Mouse (Mus musculus) heart, embryonic 14.5 days (tissue): ENCODE data around the gene Fbxw10. TPM values are rescaled to one million over a fixed set of nuclear protein-coding genes. Genes with fewer than 3 reads are reported as not detected.

Source experiments
- ATAC-seq: fragments of 200-750 bp; cut with Nextera tagmentation; 2 replicates; pipeline ENCODE4 v1.8.0; 2017; ENCODE audit warnings: low read depth, moderate TSS enrichment; ENCODE audit not compliant: insufficient number of reproducible peaks, insufficient read depth, low FRiP score
- H3K27ac ChIP-seq, 2 experiments: fragments of 200-500 bp in 1 of 2; fragments of 300-500 bp in 1 of 2; sonication (generic) in 1 of 2; replicated peaks in 1 of 2; 2 replicates each; pipeline ENCODE4 v1.5.1; 2012 to 2014; ENCODE audit warnings: low read depth in 2 of 2, low read length in 2 of 2, control low read depth in 1 of 2, mild to moderate bottlenecking in 1 of 2, mixed read lengths in 1 of 2; ENCODE audit not compliant: control insufficient read depth in 1 of 2, insufficient read depth in 1 of 2
- H3K27me3 ChIP-seq: fragments of 300-500 bp; sonication (generic); 2 replicates; pipeline ENCODE4 v1.6.1; 2014; ENCODE audit warnings: mild to moderate bottlenecking, low read length, control low read depth; ENCODE audit not compliant: control insufficient read depth, insufficient read depth
- H3K36me3 ChIP-seq: fragments of 300-500 bp; sonication (generic); 2 replicates; pipeline ENCODE4 v1.6.1; 2014; ENCODE audit warnings: mild to moderate bottlenecking, control low read depth, low read length, mixed read lengths; ENCODE audit not compliant: control insufficient read depth, insufficient read depth
- H3K4me1 ChIP-seq, 2 experiments: fragments of 200-500 bp in 1 of 2; fragments of 300-500 bp in 1 of 2; sonication (generic) in 1 of 2; 2 replicates each; pipeline ENCODE4 v1.6.1; 2012 to 2014; ENCODE audit warnings: low read length in 2 of 2, control low read depth in 1 of 2, mixed read lengths in 1 of 2; ENCODE audit not compliant: control insufficient read depth in 2 of 2, insufficient read depth in 2 of 2
- H3K4me2 ChIP-seq: fragments of 300-500 bp; sonication (generic); 2 replicates; pipeline ENCODE4 v1.6.1; 2014; ENCODE audit warnings: mild to moderate bottlenecking, low read length
- H3K4me3 ChIP-seq, 2 experiments: fragments of 200-500 bp in 1 of 2; fragments of 300-500 bp in 1 of 2; sonication (generic) in 1 of 2; 2 replicates each; pipeline ENCODE4 v1.5.1; 2012 to 2014; ENCODE audit warnings: low read length in 2 of 2, mild to moderate bottlenecking in 2 of 2, control low read depth in 1 of 2, low read depth in 1 of 2, moderate library complexity in 1 of 2; ENCODE audit not compliant: control insufficient read depth in 1 of 2, insufficient read depth in 1 of 2
- H3K9ac ChIP-seq: fragments of 300-500 bp; sonication (generic); 2 replicates; pipeline ENCODE4 v1.6.1; 2014; ENCODE audit warnings: mild to moderate bottlenecking, low read length
- H3K9me3 ChIP-seq: fragments of 300-500 bp; sonication (generic); 2 replicates; pipeline ENCODE4 v1.6.1; 2016; ENCODE audit warnings: low read length, control low read depth; ENCODE audit not compliant: control insufficient read depth
- WGBS: fragments of 180-500 bp; shearing (Covaris S2); extraction: QIAGEN DNeasy Blood & Tissue Kit; methylation state at CpG from one replicate; pipeline ENCODE4 v1.1.7; 2014; 5-methylcytosine and 5-hydroxymethylcytosine counted together
- polyA plus RNA-seq: library from polyadenylated mRNA; unstranded; fragments of >200 nt; fragmentation: Nextera tagmentation; extraction: Ambion mirVana; gene quantifications from 2 replicates; pipeline ENCODE4 v1.2.1, GENCODE M21; 2014

The Fbxw10 gene
- polyA plus RNA-seq, 1 experiment from 2014 or later = 0.14 TPM

DNA sequence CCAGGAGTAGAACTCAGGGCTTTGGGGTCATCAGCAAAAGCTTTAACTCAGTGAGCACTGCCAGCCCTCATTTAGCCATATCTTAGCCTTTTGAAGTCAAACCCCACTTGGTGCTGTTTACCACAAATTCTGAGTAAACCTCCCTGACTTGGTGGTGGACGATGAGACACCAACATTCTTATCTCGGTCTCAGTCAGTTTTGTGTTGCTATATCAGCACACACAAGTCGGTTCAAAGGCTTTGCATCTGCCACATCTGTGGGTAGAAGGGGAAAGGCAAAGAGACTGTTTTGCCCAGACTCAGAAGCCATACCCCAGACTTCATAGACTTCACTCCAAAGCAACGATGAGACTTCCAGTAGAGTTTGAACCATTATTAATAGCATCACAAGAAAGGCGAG lies 2.3 kb upstream of the Fbxw10 start:
- peaks cover 5 to 8% of the 10 kb centered on the region in 2 experiments; a peak in 3 of 4 replicates for H3K4me1 ChIP-seq
- no peak overlapping the region for H3K4me3 ChIP-seq
- H3K36me3 ChIP-seq = 0 out of 2 replicates have a peak, but pooled peaks cover 6% of the 10 kb centered on the region
- no peaks in the 10 kb centered on the region for H3K27me3 ChIP-seq
- ATAC-seq = no peak
- no peak overlapping the region for H3K9ac ChIP-seq
- no peak overlapping the region for H3K4me2 ChIP-seq
- H3K27ac ChIP-seq = no peak overlapping the region
- 77% methylated on average over 5 of the region's 5 CpGs for WGBS
- H3K9me3 ChIP-seq = no peaks in the 10 kb centered on the region

DNA sequence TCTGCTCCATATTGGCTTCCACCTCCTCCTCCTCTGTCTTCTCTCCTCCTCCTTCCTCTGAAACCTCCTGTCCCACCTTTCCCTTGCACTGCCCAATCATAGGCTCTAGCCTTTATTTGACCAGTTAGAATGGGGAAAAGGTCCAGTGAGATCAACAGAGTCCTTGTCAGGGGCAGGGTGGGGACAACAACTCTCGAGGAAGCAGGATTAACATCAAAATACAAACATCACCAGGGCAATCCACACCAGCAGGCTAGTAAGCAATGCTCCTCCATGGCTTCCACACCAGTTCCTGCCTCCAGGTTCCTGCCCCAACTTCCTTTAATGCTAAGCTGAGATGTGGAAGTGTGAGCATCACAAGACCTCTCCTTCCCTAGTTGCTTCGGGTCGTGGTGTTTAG lies 1.1 kb upstream of the Fbxw10 start:
- no peak overlapping the region for H3K4me3 ChIP-seq
- no peak overlapping the region for H3K4me2 ChIP-seq
- WGBS = 55% methylated on average over 3 of the region's 3 CpGs
- no peaks in the 10 kb centered on the region for H3K27me3 ChIP-seq
- H3K27ac ChIP-seq = no peak overlapping the region
- H3K9ac ChIP-seq = no peak overlapping the region
- ATAC-seq = no peak
- peaks cover 5 to 8% of the 10 kb centered on the region in 2 experiments; a peak in 3 of 4 replicates for H3K4me1 ChIP-seq
- H3K36me3 ChIP-seq = 0 out of 2 replicates have a peak, but pooled peaks cover 3% of the 10 kb centered on the region
- H3K9me3 ChIP-seq = no peaks in the 10 kb centered on the region

DNA sequence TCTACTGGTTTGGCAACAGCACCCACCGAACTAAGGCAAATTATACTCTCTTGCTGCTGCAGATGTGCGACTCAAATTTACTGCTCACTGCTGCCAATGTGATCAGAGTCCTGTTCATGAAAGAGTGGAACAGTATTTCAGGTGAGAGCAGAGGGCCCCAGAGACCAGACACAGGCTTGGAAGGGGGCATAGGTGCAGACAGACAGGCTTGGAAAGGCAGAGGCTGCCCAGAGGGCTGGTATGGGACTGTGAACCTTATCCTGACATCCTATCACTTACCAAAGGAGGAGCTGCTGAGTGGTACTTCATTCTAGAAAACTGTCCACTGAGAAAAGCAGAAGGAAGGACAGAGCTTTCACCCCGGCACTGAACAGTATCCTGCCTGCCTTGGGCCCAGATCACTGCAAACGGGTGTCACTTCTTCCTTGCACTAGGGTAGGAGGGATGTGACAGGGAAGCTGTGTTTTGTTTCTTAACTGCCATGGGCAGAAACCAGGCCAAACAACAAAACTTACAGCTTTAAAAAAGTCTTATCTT lies 854 bp downstream of the Fbxw10 start:
- Histone ChIP-seq H3K9ac (no peak overlapping the region), H3K36me3 (no peaks in the 10 kb centered on the region), H3K9me3 (no peaks in the 10 kb centered on the region), H3K27ac (no peak overlapping the region), H3K4me3 (no peak overlapping the region), H3K4me2 (no peak overlapping the region), H3K4me1 (peaks cover 5 to 8% of the 10 kb centered on the region in 2 experiments; a peak in 3 of 4 replicates), H3K27me3 (no peaks in the 10 kb centered on the region)
- ATAC-seq = no peak
- WGBS = 52% methylated on average over 4 of the region's 4 CpGs

DNA sequence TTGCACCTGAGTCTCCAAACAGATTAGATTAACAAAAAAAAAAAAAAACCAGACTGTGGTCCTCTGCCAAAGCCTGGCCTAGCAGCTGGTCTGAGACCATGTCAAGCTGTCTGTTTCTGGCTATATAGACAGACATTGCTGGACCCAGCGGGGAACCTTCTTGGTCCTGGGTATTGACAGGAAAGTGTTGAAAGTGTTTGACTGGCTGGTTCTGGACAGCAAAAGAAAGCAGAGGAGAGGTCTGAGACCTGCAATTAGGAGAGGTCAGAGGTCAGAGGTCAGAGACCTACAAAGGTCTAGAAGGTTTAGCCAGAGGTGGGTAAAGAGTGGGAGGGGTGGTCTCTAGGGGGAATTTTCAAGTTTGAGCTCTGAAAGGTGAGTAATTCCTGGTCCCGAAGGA lies 1.4 kb downstream of the Fbxw10 start:
- no peak overlapping the region for H3K4me2 ChIP-seq
- H3K9ac ChIP-seq = no peak overlapping the region
- H3K36me3 ChIP-seq = no peaks in the 10 kb centered on the region
- no peaks in the 10 kb centered on the region for H3K9me3 ChIP-seq
- WGBS = 34% methylated on average over 2 of the region's 2 CpGs
- no peak overlapping the region for H3K27ac ChIP-seq
- ATAC-seq = no peak
- peaks cover 5 to 8% of the 10 kb centered on the region in 2 experiments; a peak in 3 of 4 replicates for H3K4me1 ChIP-seq
- no peaks in the 10 kb centered on the region for H3K27me3 ChIP-seq
- H3K4me3 ChIP-seq = no peak overlapping the region

DNA sequence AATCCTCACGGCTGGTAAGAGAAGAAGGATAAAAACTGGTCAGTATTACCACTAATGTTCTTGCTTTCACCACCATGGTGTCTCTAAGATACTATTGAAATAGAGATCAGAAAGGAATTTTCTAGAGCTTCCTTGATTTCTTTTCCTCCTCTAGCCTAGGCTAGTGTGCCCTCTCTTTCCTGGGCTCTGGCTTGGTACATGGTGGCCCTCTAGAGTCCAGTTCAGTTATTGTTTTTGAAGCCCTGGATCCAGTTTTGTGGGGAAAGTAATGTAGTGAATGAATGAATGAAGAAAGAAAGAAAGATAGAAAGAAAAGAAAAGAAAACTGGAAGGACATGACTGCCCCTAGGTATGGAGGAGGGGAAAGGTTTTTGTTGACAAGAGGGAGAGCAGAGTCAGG lies 4.3 kb downstream of the Fbxw10 start:
- H3K4me3 ChIP-seq = no peak overlapping the region
- no peak overlapping the region for H3K27ac ChIP-seq
- H3K9me3 ChIP-seq = no peaks in the 10 kb centered on the region
- no peaks in the 10 kb centered on the region for H3K36me3 ChIP-seq
- no peaks in the 10 kb centered on the region for H3K27me3 ChIP-seq
- ATAC-seq = no peak
- H3K9ac ChIP-seq = no peak overlapping the region
- peaks cover 5 to 8% of the 10 kb centered on the region in 2 experiments; a peak in 3 of 4 replicates for H3K4me1 ChIP-seq
- WGBS = 90% methylated on average over 1 of the region's 1 CpGs
- H3K4me2 ChIP-seq = no peak overlapping the region

DNA sequence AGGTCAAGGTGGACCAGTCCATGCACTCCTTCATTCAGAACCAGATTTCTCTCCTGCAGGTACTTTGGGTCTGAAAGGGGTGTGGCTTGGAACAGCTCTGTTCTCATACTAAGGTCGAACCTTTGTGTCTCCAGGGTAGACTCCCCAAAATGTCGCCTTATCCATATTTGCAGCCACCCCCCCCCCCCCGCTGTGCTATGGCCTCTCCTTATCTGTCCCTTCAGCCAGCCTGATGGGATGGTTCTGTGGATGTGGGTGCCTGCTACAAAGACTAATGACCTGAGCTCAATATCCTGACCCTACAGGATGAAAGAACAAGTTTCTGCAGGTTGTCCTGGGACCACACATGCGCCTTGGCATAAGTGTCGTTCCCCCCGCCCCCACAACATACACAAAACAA lies 6.5 kb downstream of the Fbxw10 start:
- H3K27me3 ChIP-seq = no peaks in the 10 kb centered on the region
- no peak overlapping the region for H3K4me2 ChIP-seq
- no peak overlapping the region for H3K27ac ChIP-seq
- ATAC-seq = no peak
- no peak overlapping the region for H3K9ac ChIP-seq
- no peaks in the 10 kb centered on the region for H3K9me3 ChIP-seq
- whole genome bisulfite sequencing = 77% methylated on average over 6 of the region's 6 CpGs
- H3K4me1 ChIP-seq = peaks cover 0 to 1% of the 10 kb centered on the region in 2 experiments; a peak in 1 of 4 replicates
- no peaks in the 10 kb centered on the region for H3K36me3 ChIP-seq
- H3K4me3 ChIP-seq = no peak overlapping the region

DNA sequence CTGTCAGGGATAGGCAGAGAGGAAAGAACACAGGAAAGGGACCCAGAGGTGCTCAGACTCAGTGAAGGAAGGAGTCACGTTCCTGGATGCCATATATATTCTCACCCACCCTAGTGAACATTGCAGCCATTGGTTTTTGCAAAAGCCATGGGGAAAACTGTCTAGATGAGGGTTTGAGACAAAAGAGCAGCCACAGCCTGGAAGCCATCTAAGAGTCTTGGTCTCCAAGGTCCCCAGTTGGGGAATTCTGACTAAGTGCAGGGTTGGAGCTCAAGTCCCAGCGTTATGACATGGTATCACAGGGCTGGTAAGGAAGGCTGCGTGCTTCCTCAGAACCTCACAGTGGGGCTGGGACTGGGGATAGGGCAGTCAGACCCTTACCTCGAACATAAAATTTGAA lies 18.7 kb downstream of the Fbxw10 start:
- Histone ChIP-seq H3K4me2 (no peak overlapping the region), H3K9ac (no peak overlapping the region), H3K27me3 (no peaks in the 10 kb centered on the region), H3K27ac (no peak overlapping the region), H3K9me3 (no peaks in the 10 kb centered on the region), H3K36me3 (no peaks in the 10 kb centered on the region), H3K4me1 (no peaks in the 10 kb centered on the region), H3K4me3 (no peak overlapping the region)
- ATAC-seq = no peak
- 64% methylated on average over 4 of the region's 4 CpGs for WGBS

DNA sequence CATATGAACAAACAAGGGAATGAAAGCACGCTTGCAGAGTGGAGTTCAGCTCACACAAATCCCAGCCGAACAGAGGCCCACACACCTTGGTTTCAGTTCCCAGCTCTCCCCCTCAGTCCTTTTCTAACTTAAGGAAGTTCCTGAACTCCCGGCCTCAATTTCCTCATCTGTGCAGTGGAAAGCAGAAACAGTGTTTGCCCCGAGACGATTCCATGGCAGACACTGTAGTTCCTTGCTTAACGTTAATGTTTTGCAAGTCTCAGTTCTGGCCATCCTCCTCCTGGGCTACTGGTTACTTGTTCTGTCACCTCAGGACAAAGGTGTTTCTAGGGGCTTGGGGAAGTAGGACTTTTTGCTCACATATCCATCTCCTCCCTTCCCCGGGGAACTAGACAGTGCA lies 19.8 kb downstream of the Fbxw10 start:
- H3K9ac ChIP-seq = no peak overlapping the region
- no peak overlapping the region for H3K4me2 ChIP-seq
- ATAC-seq = no peak
- no peak overlapping the region for H3K4me3 ChIP-seq
- 74% methylated on average over 7 of the region's 7 CpGs for WGBS
- no peaks in the 10 kb centered on the region for H3K27me3 ChIP-seq
- no peaks in the 10 kb centered on the region for H3K36me3 ChIP-seq
- H3K4me1 ChIP-seq = no peaks in the 10 kb centered on the region
- H3K9me3 ChIP-seq = no peaks in the 10 kb centered on the region
- H3K27ac ChIP-seq = no peak overlapping the region
